Mouse (Mus musculus) heart, embryonic 10.5 days (tissue): ENCODE results near the gene Bbs9. TPM values are rescaled to one million over a fixed set of nuclear protein-coding genes. Genes with fewer than 3 reads are reported as not detected.

Experiments
- DNase-seq: peaks from one replicate; pipeline ENCODE4 v3.0.0-alpha.2; 2017; ENCODE audit warnings: low spot score
- H3K27ac ChIP-seq: fragments of 300-500 bp; sonication (generic); 2 replicates; pipeline ENCODE4 v1.5.1; 2016; ENCODE audit warnings: mild to moderate bottlenecking
- H3K27me3 ChIP-seq: fragments of 300-500 bp; sonication (generic); 2 replicates; pipeline ENCODE4 v1.6.1; 2016; ENCODE audit warnings: mild to moderate bottlenecking; ENCODE audit not compliant: poor library complexity, insufficient read depth, severe bottlenecking
- H3K36me3 ChIP-seq: fragments of 300-500 bp; sonication (generic); 2 replicates; pipeline ENCODE4 v1.6.1; 2016; ENCODE audit warnings: mild to moderate bottlenecking, moderate library complexity
- H3K4me1 ChIP-seq: fragments of 300-500 bp; sonication (generic); 2 replicates; pipeline ENCODE4 v1.6.1; 2016; ENCODE audit warnings: mild to moderate bottlenecking
- H3K4me3 ChIP-seq: fragments of 300-500 bp; sonication (generic); 2 replicates; pipeline ENCODE4 v1.5.1; 2016; ENCODE audit warnings: mild to moderate bottlenecking, moderate library complexity
- H3K9me3 ChIP-seq: fragments of 300-500 bp; sonication (generic); 2 replicates; pipeline ENCODE4 v1.6.1; 2016; ENCODE audit warnings: mild to moderate bottlenecking, moderate library complexity
- WGBS: fragments of 180-500 bp; shearing (Covaris S2); methylation state at CpG from one replicate; pipeline ENCODE4 v1.1.7; 2016; 5-methylcytosine and 5-hydroxymethylcytosine counted together
- polyA plus RNA-seq: library from polyadenylated mRNA; unstranded; fragments of >200 nt; fragmentation: Nextera tagmentation; extraction: Ambion mirVana; gene quantifications from 2 replicates; pipeline ENCODE4 v1.2.1, GENCODE M21; 2016

Bbs9 gene
- polyA plus RNA-seq, 1 experiment from 2014 or later, result 6.7 TPM

GRCm38 (mm10) chr9:22515076-22515475 is 39.6 kb downstream of the Bbs9 start:
- H3K27me3 ChIP-seq, result no peaks in the 10 kb centered on the region
- H3K9me3 ChIP-seq, result no peaks in the 10 kb centered on the region
- H3K27ac ChIP-seq, result no peak overlapping the region
- WGBS, result 86% methylated on average over 4 of the region's 4 CpGs
- no peak for DNase-seq
- no peaks in the 10 kb centered on the region for H3K4me1 ChIP-seq
- H3K36me3 ChIP-seq, result no peaks in the 10 kb centered on the region
- no peak overlapping the region for H3K4me3 ChIP-seq

GRCm38 (mm10) chr9:22518394-22519041 is 43.0 kb downstream of the Bbs9 start:
- no peaks in the 10 kb centered on the region for H3K27me3 ChIP-seq
- H3K4me3 ChIP-seq, result no peak overlapping the region
- H3K9me3 ChIP-seq, result 0 out of 2 replicates have a peak, but pooled peaks cover 4% of the 10 kb centered on the region
- no peak for DNase-seq
- H3K4me1 ChIP-seq, result no peaks in the 10 kb centered on the region
- WGBS, result 91% methylated on average over 3 of the region's 3 CpGs
- H3K27ac ChIP-seq, result no peak overlapping the region
- H3K36me3 ChIP-seq, result no peaks in the 10 kb centered on the region

GRCm38 (mm10) chr9:22523460-22523859 is 47.9 kb downstream of the Bbs9 start:
- H3K27me3 ChIP-seq, result no peaks in the 10 kb centered on the region
- no peaks in the 10 kb centered on the region for H3K36me3 ChIP-seq
- H3K4me3 ChIP-seq, result no peak overlapping the region
- DNase-seq, result no peak
- H3K27ac ChIP-seq, result no peak overlapping the region
- H3K4me1 ChIP-seq, result no peaks in the 10 kb centered on the region
- H3K9me3 ChIP-seq, result 0 out of 2 replicates have a peak, but pooled peaks cover 4% of the 10 kb centered on the region
- 89% methylated on average over 1 of the region's 1 CpGs for WGBS

GRCm38 (mm10) chr9:22530734-22531489 is 55.4 kb downstream of the Bbs9 start:
- H3K36me3 ChIP-seq, result no peaks in the 10 kb centered on the region
- no peaks in the 10 kb centered on the region for H3K9me3 ChIP-seq
- DNase-seq, result no peak
- H3K27ac ChIP-seq, result no peak overlapping the region
- no peaks in the 10 kb centered on the region for H3K27me3 ChIP-seq
- no peak overlapping the region for H3K4me3 ChIP-seq
- 0 out of 2 replicates have a peak, but pooled peaks cover 13% of the 10 kb centered on the region for H3K4me1 ChIP-seq
- 51% methylated on average over 3 of the region's 3 CpGs for WGBS

GRCm38 (mm10) chr9:22532112-22532511 is 56.6 kb downstream of the Bbs9 start:
- no peak overlapping the region for H3K27ac ChIP-seq
- 77% methylated on average over 5 of the region's 5 CpGs for WGBS
- H3K9me3 ChIP-seq, result no peaks in the 10 kb centered on the region
- no peak for DNase-seq
- no peak overlapping the region for H3K4me3 ChIP-seq
- no peaks in the 10 kb centered on the region for H3K27me3 ChIP-seq
- 0 out of 2 replicates have a peak, but pooled peaks cover 13% of the 10 kb centered on the region for H3K4me1 ChIP-seq
- no peaks in the 10 kb centered on the region for H3K36me3 ChIP-seq

- Histone ChIP-seq H3K4me3 (no peak overlapping the region), H3K4me1 (0 out of 2 replicates have a peak, but pooled peaks cover 13% of the 10 kb centered on the region), H3K27ac (no peak overlapping the region), H3K9me3 (no peaks in the 10 kb centered on the region), H3K36me3 (no peaks in the 10 kb centered on the region), H3K27me3 (no peaks in the 10 kb centered on the region)
- no peak for DNase-seq
- WGBS, result 50% methylated on average over 9 of the region's 9 CpGs
These were observed 57.4 kb downstream of the Bbs9 start for GRCm38 (mm10) chr9:22532810-22533447.

GRCm38 (mm10) chr9:22537767-22538373 is 62.4 kb downstream of the Bbs9 start:
- 86% methylated on average over 11 of the region's 11 CpGs for WGBS
- no peak overlapping the region for H3K4me3 ChIP-seq
- no peaks in the 10 kb centered on the region for H3K9me3 ChIP-seq
- 0 out of 2 replicates have a peak, but pooled peaks cover 8% of the 10 kb centered on the region for H3K4me1 ChIP-seq
- H3K27ac ChIP-seq, result no peak overlapping the region
- no peaks in the 10 kb centered on the region for H3K36me3 ChIP-seq
- H3K27me3 ChIP-seq, result no peaks in the 10 kb centered on the region
- no peak for DNase-seq

GRCm38 (mm10) chr9:22539546-22539945 is 64.0 kb downstream of the Bbs9 start:
- Histone ChIP-seq H3K4me1 (0 out of 2 replicates have a peak, but pooled peaks cover 1% of the 10 kb centered on the region), H3K4me3 (no peak overlapping the region), H3K9me3 (no peaks in the 10 kb centered on the region), H3K36me3 (no peaks in the 10 kb centered on the region), H3K27me3 (no peaks in the 10 kb centered on the region), H3K27ac (no peak overlapping the region)
- 90% methylated on average over 4 of the region's 4 CpGs for WGBS
- no peak for DNase-seq

GRCm38 (mm10) chr9:22541130-22541529 is 65.6 kb downstream of the Bbs9 start:
- H3K9me3 ChIP-seq, result no peaks in the 10 kb centered on the region
- H3K27ac ChIP-seq, result no peak overlapping the region
- H3K27me3 ChIP-seq, result no peaks in the 10 kb centered on the region
- DNase-seq, result no peak
- no peaks in the 10 kb centered on the region for H3K4me1 ChIP-seq
- no peak overlapping the region for H3K4me3 ChIP-seq
- H3K36me3 ChIP-seq, result no peaks in the 10 kb centered on the region
- WGBS, result 84% methylated on average over 10 of the region's 10 CpGs

GRCm38 (mm10) chr9:22543467-22543866 is 68.0 kb downstream of the Bbs9 start:
- no peaks in the 10 kb centered on the region for H3K36me3 ChIP-seq
- no peaks in the 10 kb centered on the region for H3K9me3 ChIP-seq
- H3K27me3 ChIP-seq, result no peaks in the 10 kb centered on the region
- H3K4me1 ChIP-seq, result no peaks in the 10 kb centered on the region
- WGBS, result 89% methylated on average over 5 of the region's 5 CpGs
- no peak for DNase-seq
- H3K4me3 ChIP-seq, result no peak overlapping the region
- H3K27ac ChIP-seq, result no peak overlapping the region

- Histone ChIP-seq H3K27ac (no peak overlapping the region), H3K4me1 (no peaks in the 10 kb centered on the region), H3K4me3 (no peak overlapping the region), H3K27me3 (no peaks in the 10 kb centered on the region), H3K36me3 (no peaks in the 10 kb centered on the region), H3K9me3 (no peaks in the 10 kb centered on the region)
- 65% methylated on average over 9 of the region's 9 CpGs for WGBS
- no peak for DNase-seq
These were observed 69.1 kb downstream of the Bbs9 start for GRCm38 (mm10) chr9:22544349-22545341.

- H3K27ac ChIP-seq, result no peak overlapping the region
- DNase-seq, result no peak
- H3K9me3 ChIP-seq, result no peaks in the 10 kb centered on the region
- no peaks in the 10 kb centered on the region for H3K4me1 ChIP-seq
- no peaks in the 10 kb centered on the region for H3K27me3 ChIP-seq
- H3K4me3 ChIP-seq, result no peak overlapping the region
- no peaks in the 10 kb centered on the region for H3K36me3 ChIP-seq
- WGBS, result 71% methylated on average over 1 of the region's 1 CpGs
These were observed 75.8 kb downstream of the Bbs9 start for GRCm38 (mm10) chr9:22551273-22551672.
